Mouse (Mus musculus): ENCODE measurements at regions not wholly inside any gene's neighbourhood (a gene's known extent, or its start where the extent isn't known, plus 50 kb on each side); places are given as distances from the start of the nearest gene placed in this dataset.

DNA sequence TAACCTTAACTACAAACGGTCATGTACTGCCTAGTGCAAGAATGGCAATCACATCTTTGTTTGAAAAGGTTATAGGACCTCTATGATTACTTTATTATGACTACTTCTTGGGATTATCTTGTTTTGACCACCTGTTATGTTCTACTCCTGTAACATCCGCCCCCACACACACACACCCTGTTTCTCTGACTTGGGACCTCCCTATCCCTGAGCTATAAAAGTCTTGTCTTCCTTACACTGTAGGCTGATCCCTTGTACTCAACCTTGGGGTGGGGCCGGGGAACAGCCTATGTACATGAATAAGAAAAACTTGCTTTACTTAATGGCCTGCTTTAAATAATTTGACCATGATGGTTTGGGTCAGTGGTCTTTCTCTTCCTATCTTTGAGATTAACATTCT, 240.7 kb upstream of the Dynlrb2 start:
- H3K9me3 ChIP-seq (ENCODE audit: control insufficient read depth, low read length) = no peaks in the 10 kb centered on the region
- H3K27me3 ChIP-seq (replicated peaks; ENCODE audit: control insufficient read depth, insufficient read depth, low read length) = no peaks in the 10 kb centered on the region
- H3K9ac ChIP-seq (ENCODE audit: low read depth, low read length) = no peak overlapping the region
- no peaks in the 10 kb centered on the region for H3K36me3 ChIP-seq (ENCODE audit: control insufficient read depth, insufficient read depth, low read length)
- WGBS = 65% methylated on average over 3 of the region's 3 CpGs
- H3K4me2 ChIP-seq (ENCODE audit: low read depth, low read length) = no peak overlapping the region
- ATAC-seq = peak; percentile 93
- H3K4me1 ChIP-seq (ENCODE audit: control insufficient read depth, insufficient read depth, low read length) = peaks cover 8% of the 10 kb centered on the region; the same call in 1 of the 2 replicates
- H3K4me3 ChIP-seq (ENCODE audit: low read length) = no peak overlapping the region
- 0 out of 2 replicates have a peak overlapping the region, but pooled peaks have one; percentile 54 for H3K27ac ChIP-seq (ENCODE audit: low read length)

DNA sequence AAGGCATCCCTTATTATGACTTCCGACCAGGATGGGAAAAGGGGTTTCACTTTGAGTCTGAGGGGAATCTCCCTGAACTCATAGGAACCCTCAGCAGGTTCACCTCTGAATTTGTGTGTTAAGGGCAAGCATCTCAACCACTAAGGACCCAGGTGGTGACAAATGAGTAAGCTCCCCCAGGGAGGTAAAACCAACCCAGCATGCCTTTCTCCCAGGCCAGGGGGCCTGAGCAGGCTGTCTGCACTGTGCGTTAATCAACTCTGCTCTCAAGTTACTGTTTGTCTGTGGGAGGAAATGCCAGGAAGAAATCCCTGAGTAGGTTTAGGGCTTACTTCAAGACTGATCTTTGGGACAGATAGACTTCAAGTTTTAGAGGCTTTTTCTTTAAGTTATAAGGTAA, 243.5 kb upstream of the Dynlrb2 start:
- no peak overlapping the region for H3K9ac ChIP-seq (ENCODE audit: low read depth, low read length)
- peaks cover 3% of the 10 kb centered on the region; the same call in 1 of the 2 replicates for H3K4me1 ChIP-seq (ENCODE audit: control insufficient read depth, insufficient read depth, low read length)
- no peaks in the 10 kb centered on the region for H3K27me3 ChIP-seq (replicated peaks; ENCODE audit: control insufficient read depth, insufficient read depth, low read length)
- no peak for ATAC-seq
- H3K27ac ChIP-seq (ENCODE audit: low read length) = no peak overlapping the region
- no peak overlapping the region for H3K4me2 ChIP-seq (ENCODE audit: low read depth, low read length)
- no peaks in the 10 kb centered on the region for H3K36me3 ChIP-seq (ENCODE audit: control insufficient read depth, insufficient read depth, low read length)
- no peaks in the 10 kb centered on the region for H3K9me3 ChIP-seq (ENCODE audit: control insufficient read depth, low read length)
- WGBS = 35% methylated on average over 2 of the region's 2 CpGs
- no peak overlapping the region for H3K4me3 ChIP-seq (ENCODE audit: low read length)

- no peak for ATAC-seq
- no peak overlapping the region for H3K4me3 ChIP-seq (ENCODE audit: low read length)
- H3K36me3 ChIP-seq (ENCODE audit: control insufficient read depth, insufficient read depth, low read length) = no peaks in the 10 kb centered on the region
- 55% methylated on average over 5 of the region's 5 CpGs for WGBS
- no peak overlapping the region for H3K4me2 ChIP-seq (ENCODE audit: low read depth, low read length)
- H3K9ac ChIP-seq (ENCODE audit: low read depth, low read length) = no peak overlapping the region
- peaks cover 3% of the 10 kb centered on the region; the same call in 1 of the 2 replicates for H3K4me1 ChIP-seq (ENCODE audit: control insufficient read depth, insufficient read depth, low read length)
- H3K27ac ChIP-seq (ENCODE audit: low read length) = no peak overlapping the region
- H3K9me3 ChIP-seq (ENCODE audit: control insufficient read depth, low read length) = no peaks in the 10 kb centered on the region
- no peaks in the 10 kb centered on the region for H3K27me3 ChIP-seq (replicated peaks; ENCODE audit: control insufficient read depth, insufficient read depth, low read length)
These were observed 249.4 kb upstream of the Dynlrb2 start for GRCm38 (mm10) chr8:116255398-116255797.

DNA sequence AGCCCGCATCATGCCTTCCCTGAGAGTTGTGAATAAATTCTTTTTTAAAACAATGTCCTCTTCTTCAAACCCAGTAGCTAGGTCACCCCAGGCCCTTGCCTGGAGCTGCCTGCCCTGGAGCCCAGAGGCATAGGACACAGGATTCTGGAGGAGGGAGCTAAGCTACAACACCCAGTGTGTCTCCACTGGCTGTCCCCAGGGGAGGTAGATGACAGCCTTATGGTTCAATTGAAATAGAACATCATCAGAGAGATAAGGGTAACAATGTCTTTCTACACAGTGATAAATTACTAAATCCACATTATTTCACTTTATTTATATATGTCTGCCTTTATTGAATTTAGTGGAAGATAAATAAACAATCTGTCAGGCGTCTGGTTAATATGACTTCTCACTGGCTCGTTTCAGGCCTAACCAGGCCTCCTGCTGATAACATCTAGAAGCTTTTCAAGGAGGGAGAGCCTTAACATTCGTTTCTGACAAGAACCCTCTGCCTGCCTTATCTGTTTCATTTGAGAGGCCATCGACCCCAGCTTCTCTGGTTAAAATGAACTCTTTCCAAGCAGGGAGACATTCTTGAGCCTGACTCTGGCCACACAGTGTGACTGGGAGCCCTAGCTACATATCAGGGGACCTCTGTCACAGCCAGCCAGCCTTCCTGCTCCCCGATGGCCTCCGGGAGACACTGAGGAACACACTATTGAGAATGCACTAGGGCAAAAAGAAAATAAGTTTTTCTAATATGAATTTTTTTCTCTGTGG, 252.1 kb upstream of the Dynlrb2 start:
- no peak overlapping the region for H3K9ac ChIP-seq (ENCODE audit: low read depth, low read length)
- H3K9me3 ChIP-seq (ENCODE audit: control insufficient read depth, low read length) = no peaks in the 10 kb centered on the region
- WGBS = 40% methylated on average over 7 of the region's 7 CpGs
- no peak overlapping the region for H3K4me2 ChIP-seq (ENCODE audit: low read depth, low read length)
- no peak for ATAC-seq
- H3K27me3 ChIP-seq (replicated peaks; ENCODE audit: control insufficient read depth, insufficient read depth, low read length) = no peaks in the 10 kb centered on the region
- H3K27ac ChIP-seq (ENCODE audit: low read length) = no peak overlapping the region
- no peaks in the 10 kb centered on the region for H3K36me3 ChIP-seq (ENCODE audit: control insufficient read depth, insufficient read depth, low read length)
- H3K4me1 ChIP-seq (ENCODE audit: control insufficient read depth, insufficient read depth, low read length) = peaks cover 3% of the 10 kb centered on the region; the same call in 1 of the 2 replicates
- H3K4me3 ChIP-seq (ENCODE audit: low read length) = no peak overlapping the region

- H3K9ac ChIP-seq (ENCODE audit: low read depth, low read length) = no peak overlapping the region
- WGBS = 50% methylated on average over 1 of the region's 1 CpGs
- no peak for ATAC-seq
- no peaks in the 10 kb centered on the region for H3K27me3 ChIP-seq (replicated peaks; ENCODE audit: control insufficient read depth, insufficient read depth, low read length)
- H3K9me3 ChIP-seq (ENCODE audit: control insufficient read depth, low read length) = no peaks in the 10 kb centered on the region
- H3K4me3 ChIP-seq (ENCODE audit: low read length) = no peak overlapping the region
- peaks cover 3% of the 10 kb centered on the region; the same call in 1 of the 2 replicates for H3K4me1 ChIP-seq (ENCODE audit: control insufficient read depth, insufficient read depth, low read length)
- H3K36me3 ChIP-seq (ENCODE audit: control insufficient read depth, insufficient read depth, low read length) = no peaks in the 10 kb centered on the region
- no peak overlapping the region for H3K27ac ChIP-seq (ENCODE audit: low read length)
- H3K4me2 ChIP-seq (ENCODE audit: low read depth, low read length) = no peak overlapping the region
These were observed 256.4 kb upstream of the Dynlrb2 start for GRCm38 (mm10) chr8:116248398-116248797.

- Histone ChIP-seq H3K9me3 (ENCODE audit: control insufficient read depth, low read length) (no peaks in the 10 kb centered on the region), H3K27me3 (replicated peaks; ENCODE audit: control insufficient read depth, insufficient read depth, low read length) (no peaks in the 10 kb centered on the region), H3K4me1 (ENCODE audit: control insufficient read depth, insufficient read depth, low read length) (no peaks in the 10 kb centered on the region), H3K27ac (ENCODE audit: low read length) (no peak overlapping the region), H3K36me3 (ENCODE audit: control insufficient read depth, insufficient read depth, low read length) (no peaks in the 10 kb centered on the region), H3K4me2 (ENCODE audit: low read depth, low read length) (no peak overlapping the region), H3K9ac (ENCODE audit: low read depth, low read length) (no peak overlapping the region), H3K4me3 (ENCODE audit: low read length) (no peak overlapping the region)
- no peak for ATAC-seq
- 65% methylated on average over 8 of the region's 8 CpGs for WGBS
These were observed 261.3 kb upstream of the Dynlrb2 start for GRCm38 (mm10) chr8:116243493-116243892.

GRCm38 (mm10) chr8:116242972-116243371, 261.8 kb upstream of the Dynlrb2 start:
- no peaks in the 10 kb centered on the region for H3K36me3 ChIP-seq (ENCODE audit: control insufficient read depth, insufficient read depth, low read length)
- H3K9me3 ChIP-seq (ENCODE audit: control insufficient read depth, low read length) = no peaks in the 10 kb centered on the region
- no peak overlapping the region for H3K27ac ChIP-seq (ENCODE audit: low read length)
- H3K4me1 ChIP-seq (ENCODE audit: control insufficient read depth, insufficient read depth, low read length) = no peaks in the 10 kb centered on the region
- H3K9ac ChIP-seq (ENCODE audit: low read depth, low read length) = no peak overlapping the region
- no peak overlapping the region for H3K4me3 ChIP-seq (ENCODE audit: low read length)
- 75% methylated on average over 5 of the region's 5 CpGs for WGBS
- ATAC-seq = no peak
- no peak overlapping the region for H3K4me2 ChIP-seq (ENCODE audit: low read depth, low read length)
- no peaks in the 10 kb centered on the region for H3K27me3 ChIP-seq (replicated peaks; ENCODE audit: control insufficient read depth, insufficient read depth, low read length)

- WGBS = 89% methylated on average over 5 of the region's 5 CpGs
- no peaks in the 10 kb centered on the region for H3K9me3 ChIP-seq (ENCODE audit: control insufficient read depth, low read length)
- no peaks in the 10 kb centered on the region for H3K36me3 ChIP-seq (ENCODE audit: control insufficient read depth, insufficient read depth, low read length)
- H3K27ac ChIP-seq (ENCODE audit: low read length) = no peak overlapping the region
- H3K4me1 ChIP-seq (ENCODE audit: control insufficient read depth, insufficient read depth, low read length) = no peaks in the 10 kb centered on the region; the same call in 1 of the 2 replicates
- H3K4me3 ChIP-seq (ENCODE audit: low read length) = no peak overlapping the region
- H3K9ac ChIP-seq (ENCODE audit: low read depth, low read length) = no peak overlapping the region
- H3K27me3 ChIP-seq (replicated peaks; ENCODE audit: control insufficient read depth, insufficient read depth, low read length) = no peaks in the 10 kb centered on the region
- ATAC-seq = no peak
- no peak overlapping the region for H3K4me2 ChIP-seq (ENCODE audit: low read depth, low read length)
These were observed 262.9 kb upstream of the Dynlrb2 start for GRCm38 (mm10) chr8:116241987-116242242.

GRCm38 (mm10) chr8:116241146-116241986, 263.4 kb upstream of the Dynlrb2 start:
- H3K4me3 ChIP-seq (ENCODE audit: low read length) = no peak overlapping the region
- no peaks in the 10 kb centered on the region; the same call in 1 of the 2 replicates for H3K4me1 ChIP-seq (ENCODE audit: control insufficient read depth, insufficient read depth, low read length)
- ATAC-seq = no peak

More at GRCm38 (mm10) chr8:116241146-116241986, 263.4 kb upstream of the Dynlrb2 start:
- WGBS = 80% methylated on average over 11 of the region's 11 CpGs
- H3K9ac ChIP-seq (ENCODE audit: low read depth, low read length) = no peak overlapping the region
- H3K27ac ChIP-seq (ENCODE audit: low read length) = no peak overlapping the region
- H3K36me3 ChIP-seq (ENCODE audit: control insufficient read depth, insufficient read depth, low read length) = no peaks in the 10 kb centered on the region
- no peaks in the 10 kb centered on the region for H3K9me3 ChIP-seq (ENCODE audit: control insufficient read depth, low read length)
- H3K4me2 ChIP-seq (ENCODE audit: low read depth, low read length) = no peak overlapping the region
- H3K27me3 ChIP-seq (replicated peaks; ENCODE audit: control insufficient read depth, insufficient read depth, low read length) = no peaks in the 10 kb centered on the region
